ENCODE assay signal across 22 mouse cellular contexts in the genomic region with DNA sequence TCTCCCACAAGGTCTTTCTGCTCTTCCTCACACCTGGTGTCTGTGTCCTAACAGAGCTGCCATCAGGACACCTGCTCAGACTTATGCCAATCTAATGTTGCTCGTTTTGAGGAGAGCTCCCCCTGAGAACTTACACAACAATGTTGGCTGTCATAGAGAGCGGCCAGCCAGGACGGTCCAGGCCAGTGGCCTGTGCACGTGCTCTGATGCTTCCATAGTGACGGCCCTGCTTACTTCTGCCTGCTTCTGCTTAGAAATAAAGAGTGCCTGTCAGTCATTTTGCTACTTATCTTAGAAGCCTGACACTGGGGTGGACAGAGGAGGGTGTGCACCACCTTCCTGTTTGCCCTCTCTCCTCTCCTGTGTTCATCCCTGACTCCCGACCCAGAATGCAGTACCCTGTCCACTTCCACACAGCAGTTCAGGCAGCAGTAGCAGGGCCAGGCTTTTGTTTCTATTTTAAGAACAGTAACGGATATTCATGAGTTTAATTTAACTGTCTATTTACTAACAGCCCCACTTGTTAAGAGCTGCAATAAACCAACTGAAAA.
DNase-seq lines count a peak whose midpoint lies in the region; ATAC-seq and TF ChIP-seq lines count a peak whose summit lies in the region.
"Had no signal": no experiment of that assay in that cellular context is flagged by ENCODE, and none has a peak within 500 bp of the region (broad histone marks: within the 10 kb centered on the region; RNA-seq: fewer than 3 reads in every experiment).

No protein-coding gene starts in this region.

- no peaks in the 10 kb centered on the region for H3K36me3 ChIP-seq in heart, embryonic 13.5 days
- no peaks in the 10 kb centered on the region for H3K36me3 ChIP-seq in kidney, postnatal 0 days (ENCODE audit: insufficient read depth, low read length)
- no peaks in the 10 kb centered on the region for H3K36me3 ChIP-seq in neural tube, embryonic 14.5 days (ENCODE audit: control insufficient read depth, insufficient read depth, low read length)
- H3K36me3 ChIP-seq in neural tube, embryonic 15.5 days, result no peaks in the 10 kb centered on the region
- H3K36me3 ChIP-seq: embryonic facial prominence, embryonic 10.5 days; heart, embryonic 15.5 days; liver, embryonic 15.5 days; midbrain, embryonic 12.5 days had no signal

- H3K9me3 ChIP-seq in heart, embryonic 13.5 days, result no peaks in the 10 kb centered on the region
- no peaks in the 10 kb centered on the region for H3K9me3 ChIP-seq in kidney, postnatal 0 days (replicated peaks; ENCODE audit: low read length)
- no peaks in the 10 kb centered on the region for H3K9me3 ChIP-seq in neural tube, embryonic 14.5 days (ENCODE audit: control insufficient read depth, low read length)
- H3K9me3 ChIP-seq in neural tube, embryonic 15.5 days (replicated peaks), result no peaks in the 10 kb centered on the region
- H3K9me3 ChIP-seq: embryonic facial prominence, embryonic 10.5 days; heart, embryonic 15.5 days; limb, embryonic 10.5 days; liver, embryonic 15.5 days; midbrain, embryonic 12.5 days had no signal

- no peak for DNase-seq in heart, adult 18-20 months
- DNase-seq in kidney, postnatal 0 days (ENCODE audit: low spot score), result peak; percentile 40
- DNase-seq in kidney, adult 8-10 months, result no peak
- DNase-seq: adrenal gland, adult 2 months; cerebellum, adult 11 months; cerebellum, adult 9-11 months; gastrocnemius, postnatal 36 days; kidney, adult 11 months; kidney, postnatal 14 days; liver had no signal

- H3K9ac ChIP-seq in heart, embryonic 13.5 days, result no peak overlapping the region
- no peak overlapping the region for H3K9ac ChIP-seq in kidney, postnatal 0 days (ENCODE audit: low read depth, low read length)
- no peak overlapping the region for H3K9ac ChIP-seq in neural tube, embryonic 14.5 days (replicated peaks; ENCODE audit: low read depth, low read length)
- no peak overlapping the region for H3K9ac ChIP-seq in neural tube, embryonic 15.5 days (replicated peaks)
- H3K9ac ChIP-seq: heart, embryonic 15.5 days; liver, embryonic 15.5 days; midbrain, embryonic 12.5 days had no signal

- WGBS in heart, embryonic 13.5 days, result 37% methylated on average over 7 of the region's 7 CpGs
- WGBS in kidney, postnatal 0 days, result 41% methylated on average over 7 of the region's 7 CpGs
- WGBS in neural tube, embryonic 14.5 days, result 55% methylated on average over 7 of the region's 7 CpGs
- 61% methylated on average over 7 of the region's 7 CpGs for WGBS in neural tube, embryonic 15.5 days

- H3K27me3 ChIP-seq in heart, embryonic 13.5 days (replicated peaks), result no peaks in the 10 kb centered on the region
- no peaks in the 10 kb centered on the region for H3K27me3 ChIP-seq in kidney, postnatal 0 days (ENCODE audit: insufficient read depth, low read length)
- H3K27me3 ChIP-seq in neural tube, embryonic 14.5 days (ENCODE audit: control insufficient read depth, insufficient read depth, low read length), result no peaks in the 10 kb centered on the region
- H3K27me3 ChIP-seq in neural tube, embryonic 15.5 days (replicated peaks), result no peaks in the 10 kb centered on the region
- H3K27me3 ChIP-seq: heart, embryonic 15.5 days; midbrain, embryonic 12.5 days had no signal

- no peak overlapping the region for H3K4me2 ChIP-seq in heart, embryonic 13.5 days
- H3K4me2 ChIP-seq in kidney, postnatal 0 days (ENCODE audit: low read length), result no peak overlapping the region
- no peak overlapping the region for H3K4me2 ChIP-seq in neural tube, embryonic 14.5 days (ENCODE audit: low read depth, low read length)
- no peak overlapping the region for H3K4me2 ChIP-seq in neural tube, embryonic 15.5 days
- H3K4me2 ChIP-seq: heart, embryonic 15.5 days; liver, embryonic 15.5 days; midbrain, embryonic 12.5 days had no signal

- no peak overlapping the region for H3K4me3 ChIP-seq in heart, embryonic 13.5 days
- no peak overlapping the region for H3K4me3 ChIP-seq in kidney, postnatal 0 days (replicated peaks; ENCODE audit: low read depth, low read length)
- no peak overlapping the region for H3K4me3 ChIP-seq in neural tube, embryonic 14.5 days (ENCODE audit: low read depth, low read length)
- H3K4me3 ChIP-seq in neural tube, embryonic 15.5 days (replicated peaks), result no peak overlapping the region
- H3K4me3 ChIP-seq: embryonic facial prominence, embryonic 10.5 days; heart, embryonic 15.5 days; layer of hippocampus, adult 2 months; limb, embryonic 10.5 days; liver, embryonic 15.5 days; midbrain, embryonic 12.5 days; myocyte had no signal

- H3K4me1 ChIP-seq in heart, embryonic 13.5 days, result peaks cover 33% of the 10 kb centered on the region
- H3K4me1 ChIP-seq in kidney, postnatal 0 days (replicated peaks; ENCODE audit: insufficient read depth, low read length), result peaks cover 11% of the 10 kb centered on the region
- peaks cover 10% of the 10 kb centered on the region for H3K4me1 ChIP-seq in neural tube, embryonic 14.5 days (ENCODE audit: control insufficient read depth, insufficient read depth, low read length)
- peaks cover 18% of the 10 kb centered on the region for H3K4me1 ChIP-seq in neural tube, embryonic 15.5 days
- H3K4me1 ChIP-seq: liver, embryonic 15.5 days had no signal

- ATAC-seq in heart, embryonic 13.5 days (ENCODE audit: extremely low read depth, insufficient number of reproducible peaks, low FRiP score, low TSS enrichment), result no peak
- no peak for ATAC-seq in kidney, postnatal 0 days (replicated peaks; ENCODE audit: low FRiP score, low read depth)
- peak; percentile 36; the same call in 1 of the 2 replicates for ATAC-seq in neural tube, embryonic 14.5 days (ENCODE audit: low read depth)
- ATAC-seq in neural tube, embryonic 15.5 days (ENCODE audit: low FRiP score), result no peak
- ATAC-seq in megakaryocyte-erythroid progenitor cell, adult 5-6 weeks (replicated peaks; ENCODE audit: low FRiP score, low TSS enrichment, poor library complexity, severe bottlenecking), result no peak

- TF ChIP-seq CTCF in kidney, postnatal 0 days (IDR thresholded peaks at IDR 0.05; ENCODE audit: low read depth), result no peak

- H3K27ac ChIP-seq in heart, embryonic 13.5 days (replicated peaks), result peak overlapping the region; percentile 54; the same call in 1 of the 2 replicates
- no peak overlapping the region for H3K27ac ChIP-seq in kidney, postnatal 0 days
- H3K27ac ChIP-seq in neural tube, embryonic 14.5 days (ENCODE audit: low read depth, low read length), result no peak overlapping the region
- no peak overlapping the region for H3K27ac ChIP-seq in neural tube, embryonic 15.5 days (replicated peaks)
- H3K27ac ChIP-seq: embryonic facial prominence, embryonic 10.5 days; heart, embryonic 15.5 days; layer of hippocampus, adult 2 months; limb, embryonic 10.5 days; liver, embryonic 15.5 days; macrophage; midbrain, embryonic 12.5 days had no signal
